Mouse (Mus musculus) forebrain, postnatal 0 days (tissue): ENCODE data around the gene Zkscan4. TPM values are rescaled to one million over a fixed set of nuclear protein-coding genes. Genes with fewer than 3 reads are reported as not detected.
"Not testable (repeated sequence)": the region's sequence is repeated elsewhere in the genome, so short reads cannot be mapped to it uniquely, and the experiment has no call there.

Experiments
- ATAC-seq: fragments of 200-750 bp; cut with Nextera tagmentation; 2 replicates; pipeline ENCODE4 v1.8.0; 2017; ENCODE audit warnings: mild to moderate bottlenecking, moderate library complexity
- DNase-seq: peaks from one replicate; pipeline ENCODE4 v3.0.0-alpha.2; 2015
- H3K27ac ChIP-seq: fragments of 300-500 bp; sonication (generic); 2 replicates; pipeline ENCODE4 v1.5.1; 2014; ENCODE audit warnings: low read depth, mild to moderate bottlenecking, antibody characterized with exemption, low read length, moderate library complexity, mixed read lengths
- H3K27me3 ChIP-seq: fragments of 300-500 bp; sonication (generic); 2 replicates; pipeline ENCODE4 v1.6.1; 2014; ENCODE audit warnings: mild to moderate bottlenecking, low read length, mixed read lengths; ENCODE audit not compliant: insufficient read depth
- H3K36me3 ChIP-seq: fragments of 300-500 bp; sonication (generic); 2 replicates; pipeline ENCODE4 v1.6.1; 2014; ENCODE audit warnings: mild to moderate bottlenecking, moderate library complexity; ENCODE audit not compliant: insufficient read depth
- H3K4me1 ChIP-seq: fragments of 300-500 bp; sonication (generic); 2 replicates; pipeline ENCODE4 v1.6.1; 2014; ENCODE audit warnings: antibody characterized with exemption; ENCODE audit not compliant: insufficient read depth
- H3K4me2 ChIP-seq: fragments of 300-500 bp; sonication (generic); 2 replicates; pipeline ENCODE4 v1.6.1; 2014; ENCODE audit warnings: low read depth, mild to moderate bottlenecking, moderate library complexity
- H3K4me3 ChIP-seq: fragments of 300-500 bp; sonication (generic); 2 replicates; pipeline ENCODE4 v1.5.1; 2014; ENCODE audit warnings: low read depth, low read length, mixed read lengths
- H3K9ac ChIP-seq: fragments of 300-500 bp; sonication (generic); 2 replicates; pipeline ENCODE4 v1.6.1; 2014; ENCODE audit warnings: mild to moderate bottlenecking
- H3K9me3 ChIP-seq: fragments of 300-500 bp; sonication (generic); 2 replicates; pipeline ENCODE4 v1.6.1; 2016; ENCODE audit warnings: low read length
- CTCF ChIP-seq: sonication (generic); IDR thresholded peaks from 2 replicates; pipeline ENCODE4 v1.5.1; 2016; ENCODE audit warnings: antibody characterized with exemption, control low read depth, low read depth
- WGBS: fragments of 180-500 bp; shearing (Covaris S2); extraction: QIAGEN DNeasy Blood & Tissue Kit; methylation state at CpG from one replicate; pipeline ENCODE4 v1.1.7; 2014; 5-methylcytosine and 5-hydroxymethylcytosine counted together
- polyA plus RNA-seq: library from polyadenylated mRNA; unstranded; fragments of >200 nt; fragmentation: Nextera tagmentation; extraction: Ambion mirVana; gene quantifications from 2 replicates; pipeline ENCODE4 v1.2.1, GENCODE M21; 2015
- total RNA-seq: library from RNA; depleted of rRNA; stranded (reverse); fragments of >200 nt; gene quantifications from 2 replicates; pipeline ENCODE4 v1.2.3, GENCODE M21; 2014

Zkscan4 gene
- total and polyA plus RNA-seq, 2 experiments from 2014 or later = 6.1 to 8.9 TPM

- 0 out of 2 replicates have a peak, but pooled peaks cover 5% of the 10 kb centered on the region for H3K27me3 ChIP-seq
- no peak for TF ChIP-seq CTCF
- no peaks in the 10 kb centered on the region for H3K9me3 ChIP-seq
- peak overlapping the region; percentile 60; the same call in 1 of the 2 replicates for H3K4me2 ChIP-seq
- H3K27ac ChIP-seq = no peak overlapping the region
- 14% methylated on average over 9 of the region's 9 CpGs for WGBS
- ATAC-seq = no peak
- H3K4me1 ChIP-seq = no peaks in the 10 kb centered on the region
- H3K4me3 ChIP-seq = no peak overlapping the region
- H3K36me3 ChIP-seq = no peaks in the 10 kb centered on the region
- no peak overlapping the region for H3K9ac ChIP-seq
- DNase-seq = peak; percentile 7
Measured at GRCm38 (mm10) chr13:21469097-21469496, 9.6 kb upstream of the Zkscan4 start.

DNA sequence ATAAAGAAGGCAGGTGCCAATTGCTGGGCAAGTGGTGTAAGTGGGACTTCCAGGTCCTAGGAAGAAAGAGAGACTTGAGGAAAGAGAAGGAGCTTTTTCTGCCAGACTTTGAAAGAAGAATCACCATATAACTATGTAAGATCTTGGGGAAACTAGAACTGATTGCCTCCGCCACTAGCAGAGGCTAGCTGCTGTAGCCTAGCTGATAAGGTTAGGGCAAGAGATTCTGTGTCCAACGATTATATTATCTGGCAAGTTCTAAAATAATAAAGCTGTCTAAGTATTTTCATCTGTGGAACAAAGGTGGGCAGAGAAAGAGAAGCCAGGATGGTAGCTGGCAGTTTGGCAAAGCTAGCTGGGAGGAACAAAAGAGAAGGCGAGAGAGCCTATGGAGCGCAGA, 6.3 kb upstream of the Zkscan4 start:
- 0 out of 2 replicates have a peak, but pooled peaks cover 5% of the 10 kb centered on the region for H3K27me3 ChIP-seq
- 24% methylated on average over 4 of the region's 4 CpGs for WGBS
- H3K9me3 ChIP-seq = no peaks in the 10 kb centered on the region
- no peak overlapping the region for H3K9ac ChIP-seq
- no peak for DNase-seq
- no peaks in the 10 kb centered on the region for H3K4me1 ChIP-seq
- H3K4me2 ChIP-seq = no peak overlapping the region
- H3K4me3 ChIP-seq = no peak overlapping the region
- ATAC-seq = no peak
- H3K27ac ChIP-seq = no peak overlapping the region
- TF ChIP-seq CTCF = no peak
- no peaks in the 10 kb centered on the region for H3K36me3 ChIP-seq

DNA sequence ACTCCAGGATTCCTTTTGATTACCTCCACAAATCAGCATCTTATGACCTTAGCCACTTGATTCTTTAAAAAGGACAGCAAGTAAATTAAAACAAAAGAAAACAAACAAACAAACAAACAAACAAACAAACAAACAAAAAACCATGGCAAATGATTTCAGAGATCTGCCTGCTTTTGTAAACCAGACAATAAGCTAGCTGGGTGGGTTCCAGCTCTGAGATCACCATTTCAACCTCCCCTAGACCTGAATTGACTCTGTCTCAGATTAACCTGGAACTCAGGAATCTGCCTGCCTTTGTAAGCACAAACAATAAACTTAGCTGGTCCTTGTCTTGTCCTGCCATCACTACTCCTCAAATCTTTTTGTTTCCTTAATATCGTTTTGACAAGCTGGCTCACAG, 8.2 kb downstream of the Zkscan4 start:
- Histone ChIP-seq H3K9me3 (no peaks in the 10 kb centered on the region), H3K4me2 (no peak overlapping the region), H3K4me3 (no peak overlapping the region), H3K27ac (no peak overlapping the region), H3K27me3 (no peaks in the 10 kb centered on the region), H3K9ac (no peak overlapping the region), H3K4me1 (no peaks in the 10 kb centered on the region), H3K36me3 (peaks cover 20% of the 10 kb centered on the region)
- DNase-seq (no peak), ATAC-seq (no peak)
- 84% methylated on average over 1 of the region's 1 CpGs for WGBS
- TF ChIP-seq CTCF = no peak

- TF ChIP-seq CTCF = no peak
- Histone ChIP-seq H3K4me2 (no peak overlapping the region), H3K27me3 (no peaks in the 10 kb centered on the region), H3K36me3 (no peaks in the 10 kb centered on the region), H3K27ac (no peak overlapping the region), H3K9ac (no peak overlapping the region), H3K9me3 (no peaks in the 10 kb centered on the region), H3K4me1 (no peaks in the 10 kb centered on the region), H3K4me3 (no peak overlapping the region)
- DNase-seq = no peak
- ATAC-seq = no peak
- WGBS = 92% methylated on average over 5 of the region's 5 CpGs
Measured at GRCm38 (mm10) chr13:21492847-21493246, 14.1 kb downstream of the Zkscan4 start.

DNA sequence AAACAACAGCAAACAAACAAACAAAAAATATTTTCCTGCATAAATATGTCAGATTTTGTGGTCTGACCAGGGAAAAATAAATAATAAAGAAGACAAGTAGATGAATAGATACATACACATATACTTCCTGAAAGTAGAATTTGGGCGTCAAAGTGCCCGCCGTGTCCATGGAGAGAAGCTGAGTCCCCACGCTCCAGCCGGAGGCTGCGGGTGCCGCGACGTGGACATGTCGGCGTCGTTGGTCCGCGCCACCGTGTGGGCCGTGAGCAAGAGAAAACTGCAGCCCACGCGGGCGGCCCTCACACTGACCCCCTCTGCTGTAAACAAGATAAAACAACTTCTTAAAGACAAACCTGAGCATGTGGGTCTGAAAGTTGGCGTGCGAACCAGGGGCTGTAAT, 16.4 kb downstream of the Zkscan4 start, which contains the start of gene AK157302:
Gene AK157302, plus strand, starts transcription at position 144 of the 400 bp plus-strand sequence.
- no peak within 1 kb of the TSS for H3K27ac ChIP-seq
- ATAC-seq = no peak
- WGBS = 92% methylated on average over 21 of the region's 21 CpGs
- no peaks in the 10 kb centered on the region for H3K27me3 ChIP-seq
- no peak for DNase-seq
- H3K4me1 ChIP-seq = no peaks in the 10 kb centered on the region
- H3K9me3 ChIP-seq = no peaks in the 10 kb centered on the region
- no peak within 1 kb of the TSS for H3K9ac ChIP-seq
- no peak within 1 kb of the TSS for H3K4me3 ChIP-seq
- H3K4me2 ChIP-seq = no peak within 1 kb of the TSS
- no peaks in the 10 kb centered on the region for H3K36me3 ChIP-seq
- TF ChIP-seq CTCF = no peak

- H3K27ac ChIP-seq, ATAC-seq, H3K27me3 ChIP-seq, H3K9me3 ChIP-seq, DNase-seq, H3K4me3 ChIP-seq, H3K9ac ChIP-seq, H3K36me3 ChIP-seq, H3K4me2 ChIP-seq, H3K4me1 ChIP-seq: not testable (repeated sequence)
- WGBS = 94% methylated on average over 17 of the region's 17 CpGs
Measured at GRCm38 (mm10) chr13:21501182-21501581, 22.5 kb downstream of the Zkscan4 start, which contains the start of gene Gm11273. TSS of gene Gm11273 (minus strand) at chr13:21501418.

- TF ChIP-seq CTCF = no peak
- H3K9ac ChIP-seq = no peak overlapping the region
- ATAC-seq (no peak), DNase-seq (no peak)
- WGBS = 93% methylated on average over 5 of the region's 5 CpGs
- no peak overlapping the region for H3K4me3 ChIP-seq
- H3K36me3 ChIP-seq = no peaks in the 10 kb centered on the region
- no peaks in the 10 kb centered on the region for H3K27me3 ChIP-seq
- H3K9me3 ChIP-seq = no peaks in the 10 kb centered on the region
- H3K4me2 ChIP-seq = no peak overlapping the region
- no peaks in the 10 kb centered on the region for H3K4me1 ChIP-seq
- no peak overlapping the region for H3K27ac ChIP-seq
Measured at GRCm38 (mm10) chr13:21502296-21502695, 23.6 kb downstream of the Zkscan4 start.
